Mouse (Mus musculus) embryonic facial prominence, embryonic 14.5 days (tissue): ENCODE measurements at regions not wholly inside any gene's neighbourhood (a gene's known extent, or its start where the extent isn't known, plus 50 kb on each side); places are given as distances from the start of the nearest gene placed in this dataset.
"Not testable (repeated sequence)": the region's sequence is repeated elsewhere in the genome, so short reads cannot be mapped to it uniquely, and the experiment has no call there.

ENCODE experiments used
- ATAC-seq: fragments of 200-750 bp; cut with Nextera tagmentation; 2 replicates; pipeline ENCODE4 v1.8.0; 2017; ENCODE audit warnings: low read depth, moderate number of reproducible peaks, moderate TSS enrichment
- DNase-seq: peaks from one replicate; pipeline ENCODE4 v3.0.0-alpha.2; 2015; ENCODE audit warnings: low spot score
- H3K27ac ChIP-seq: fragments of 300-500 bp; sonication (generic); replicated peaks from 2 replicates; pipeline ENCODE4 v1.5.1; 2014; ENCODE audit warnings: low read depth, mild to moderate bottlenecking, low read length, moderate library complexity
- H3K27me3 ChIP-seq: fragments of 300-500 bp; sonication (generic); replicated peaks from 2 replicates; pipeline ENCODE4 v1.6.1; 2014; ENCODE audit warnings: low read length; ENCODE audit not compliant: control insufficient read depth, insufficient read depth
- H3K36me3 ChIP-seq: fragments of 300-500 bp; sonication (generic); 2 replicates; pipeline ENCODE4 v1.6.1; 2014; ENCODE audit warnings: low read length, mixed read lengths; ENCODE audit not compliant: control insufficient read depth, insufficient read depth
- H3K4me1 ChIP-seq: fragments of 300-500 bp; sonication (generic); 2 replicates; pipeline ENCODE4 v1.6.1; 2014; ENCODE audit warnings: antibody characterized with exemption, low read length; ENCODE audit not compliant: control insufficient read depth, insufficient read depth
- H3K4me2 ChIP-seq: fragments of 300-500 bp; sonication (generic); 2 replicates; pipeline ENCODE4 v1.6.1; 2014; ENCODE audit warnings: low read depth, mild to moderate bottlenecking, low read length, moderate library complexity, mixed read lengths
- H3K4me3 ChIP-seq: fragments of 300-500 bp; sonication (generic); 2 replicates; pipeline ENCODE4 v1.5.1; 2014; ENCODE audit warnings: low read depth, mild to moderate bottlenecking, low read length
- H3K9ac ChIP-seq: fragments of 300-500 bp; sonication (generic); 2 replicates; pipeline ENCODE4 v1.6.1; 2014; ENCODE audit warnings: low read depth, mild to moderate bottlenecking, low read length, moderate library complexity, mixed read lengths
- H3K9me3 ChIP-seq: fragments of 300-500 bp; sonication (generic); 2 replicates; pipeline ENCODE4 v1.6.1; 2016; ENCODE audit warnings: low read length; ENCODE audit not compliant: control insufficient read depth
- WGBS: fragments of 180-500 bp; shearing (Covaris S2); extraction: QIAGEN DNeasy Blood & Tissue Kit; methylation state at CpG from one replicate; pipeline ENCODE4 v1.1.7; 2014; 5-methylcytosine and 5-hydroxymethylcytosine counted together

DNA sequence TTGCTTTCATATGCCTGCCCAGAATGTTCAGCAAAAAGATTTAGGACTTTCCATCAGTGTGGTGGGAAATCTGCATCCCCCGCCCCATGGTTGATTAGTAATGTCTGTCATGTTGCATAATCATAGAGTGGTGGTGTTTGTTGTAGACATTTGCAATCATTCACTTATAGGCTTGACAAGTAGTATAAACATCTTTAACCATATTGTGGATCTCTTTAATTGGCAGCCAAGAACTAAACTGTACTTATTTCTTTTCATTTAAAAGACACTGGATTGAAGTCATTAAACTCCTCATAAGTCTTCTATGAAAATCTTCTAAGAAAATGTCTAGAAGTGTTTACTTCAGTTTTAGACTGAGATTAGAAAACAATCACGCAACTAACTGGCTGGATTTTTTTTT, 646.0 kb upstream of the Ptbp2 start:
- H3K4me2 ChIP-seq = no peak overlapping the region
- 59% methylated on average over 2 of the region's 2 CpGs for WGBS
- H3K9ac ChIP-seq = no peak overlapping the region
- no peak overlapping the region for H3K4me3 ChIP-seq
- ATAC-seq (no peak), DNase-seq (peak; percentile 6)
- H3K27me3 ChIP-seq = no peaks in the 10 kb centered on the region
- H3K9me3 ChIP-seq = no peaks in the 10 kb centered on the region
- no peaks in the 10 kb centered on the region for H3K4me1 ChIP-seq
- no peak overlapping the region for H3K27ac ChIP-seq
- no peaks in the 10 kb centered on the region for H3K36me3 ChIP-seq

DNA sequence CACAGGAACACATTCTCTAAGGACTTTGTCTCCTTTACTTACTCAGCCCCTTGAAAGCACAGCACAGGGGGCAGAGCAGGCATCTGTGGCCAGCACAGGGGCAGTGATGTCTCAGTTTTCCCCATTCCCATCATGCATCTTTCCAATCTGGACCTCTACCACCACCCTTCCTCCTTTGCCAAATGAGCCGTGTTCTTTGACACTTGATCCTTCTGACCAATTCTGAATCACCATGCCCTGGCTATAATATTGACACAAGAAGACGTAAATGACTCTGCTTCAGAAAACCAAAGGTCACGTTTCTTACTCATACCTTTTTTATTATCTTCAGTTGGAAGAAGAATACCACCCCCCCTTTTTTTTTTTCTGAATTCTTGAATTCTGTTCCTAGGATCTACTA, 632.4 kb upstream of the Ptbp2 start:
- 50% methylated on average over 3 of the region's 3 CpGs for WGBS
- no peak for ATAC-seq
- no peak for DNase-seq

GRCm38 (mm10) chr3:120375688-120376289, 591.5 kb upstream of the Ptbp2 start:
- WGBS = 18% methylated on average over 6 of the region's 6 CpGs
- H3K4me3 ChIP-seq = no peak overlapping the region
- H3K4me2 ChIP-seq = no peak overlapping the region
- H3K27ac ChIP-seq = no peak overlapping the region
- ATAC-seq (no peak), DNase-seq (no peak)
- no peaks in the 10 kb centered on the region for H3K36me3 ChIP-seq
- H3K4me1 ChIP-seq = no peaks in the 10 kb centered on the region
- no peaks in the 10 kb centered on the region for H3K9me3 ChIP-seq
- H3K27me3 ChIP-seq = no peaks in the 10 kb centered on the region
- H3K9ac ChIP-seq = no peak overlapping the region

More for the DNA sequence above, 632.4 kb upstream of the Ptbp2 start:
- H3K4me3 ChIP-seq = no peak overlapping the region
- H3K27ac ChIP-seq = no peak overlapping the region
- H3K36me3 ChIP-seq = no peaks in the 10 kb centered on the region
- H3K27me3 ChIP-seq = no peaks in the 10 kb centered on the region
- no peaks in the 10 kb centered on the region for H3K4me1 ChIP-seq
- H3K4me2 ChIP-seq = no peak overlapping the region
- H3K9ac ChIP-seq = no peak overlapping the region
- no peaks in the 10 kb centered on the region for H3K9me3 ChIP-seq

- H3K4me1 ChIP-seq = no peaks in the 10 kb centered on the region
- WGBS = 78% methylated on average over 4 of the region's 4 CpGs
These were observed 558.6 kb upstream of the Ptbp2 start for GRCm38 (mm10) chr3:120342747-120343377.

GRCm38 (mm10) chr3:120341882-120342281, 557.6 kb upstream of the Ptbp2 start:
- H3K27ac ChIP-seq = no peak overlapping the region
- WGBS = 75% methylated on average over 2 of the region's 2 CpGs
- H3K4me3 ChIP-seq = no peak overlapping the region
- DNase-seq (no peak), ATAC-seq (no peak)
- no peaks in the 10 kb centered on the region for H3K4me1 ChIP-seq
- no peak overlapping the region for H3K4me2 ChIP-seq
- H3K36me3 ChIP-seq = no peaks in the 10 kb centered on the region
- no peaks in the 10 kb centered on the region for H3K9me3 ChIP-seq
- H3K27me3 ChIP-seq = no peaks in the 10 kb centered on the region
- no peak overlapping the region for H3K9ac ChIP-seq

More at GRCm38 (mm10) chr3:120342747-120343377, 558.6 kb upstream of the Ptbp2 start:
- no peaks in the 10 kb centered on the region for H3K27me3 ChIP-seq
- no peak overlapping the region for H3K4me3 ChIP-seq
- no peak overlapping the region for H3K27ac ChIP-seq
- no peaks in the 10 kb centered on the region for H3K9me3 ChIP-seq
- DNase-seq = no peak
- H3K9ac ChIP-seq = no peak overlapping the region
- no peak overlapping the region for H3K4me2 ChIP-seq
- ATAC-seq = no peak
- no peaks in the 10 kb centered on the region for H3K36me3 ChIP-seq

DNA sequence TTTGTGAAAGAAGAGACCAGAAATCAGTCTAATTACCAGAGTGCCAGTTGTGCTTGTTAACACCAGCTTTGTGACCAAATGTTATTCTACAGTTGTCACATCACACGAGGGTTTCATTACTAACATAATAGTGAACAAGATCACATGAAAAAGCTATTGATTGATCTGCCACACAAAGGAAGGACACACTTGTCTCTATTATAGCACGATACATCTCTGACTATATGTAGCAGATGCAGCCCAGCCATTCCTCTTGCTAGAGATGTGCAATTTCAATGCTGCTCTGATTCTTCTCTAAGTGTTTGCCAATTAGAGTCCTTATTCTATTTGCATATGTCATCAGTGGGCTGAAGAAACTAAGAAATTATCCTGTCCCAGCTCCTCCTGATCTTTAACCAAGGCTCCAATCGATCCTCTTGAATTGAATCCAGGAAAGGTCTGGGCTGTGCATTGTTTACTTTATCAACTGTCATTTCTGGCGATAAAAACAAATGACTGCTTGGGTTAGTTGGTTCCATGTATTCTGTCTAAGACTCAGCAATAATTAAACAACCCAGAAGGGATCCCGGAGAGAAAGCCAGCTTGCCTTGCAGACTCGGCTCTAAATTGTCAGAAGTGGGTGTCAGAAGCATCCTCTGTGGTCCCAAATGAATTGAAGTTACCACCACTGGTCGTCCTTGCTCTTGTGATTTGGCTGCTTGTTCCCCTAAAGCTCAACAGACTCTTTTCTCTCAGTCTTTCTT, 551.7 kb upstream of the Ptbp2 start:
- Histone ChIP-seq H3K9me3 (no peaks in the 10 kb centered on the region), H3K27ac (no peak overlapping the region)
- no peak for ATAC-seq

DNA sequence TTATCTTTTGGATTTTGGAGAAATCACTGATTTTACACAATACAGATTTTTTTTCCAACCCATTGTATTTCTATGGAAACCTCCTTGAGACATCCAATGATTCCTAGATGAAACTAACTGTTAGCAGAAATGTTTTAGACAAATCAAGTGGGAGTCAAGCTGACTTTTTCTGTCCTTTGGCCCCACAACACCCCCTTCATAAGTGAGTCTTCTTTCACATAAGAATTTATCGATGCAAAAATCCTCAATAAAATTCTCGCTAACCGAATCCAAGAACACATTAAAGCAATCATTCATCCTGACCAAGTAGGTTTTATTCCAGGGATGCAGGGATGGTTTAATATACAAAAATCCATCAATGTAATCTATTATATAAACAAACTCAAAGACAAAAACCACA, 522.8 kb upstream of the Ptbp2 start:
- H3K36me3 ChIP-seq, ATAC-seq, H3K9ac ChIP-seq, H3K4me3 ChIP-seq, H3K4me2 ChIP-seq, DNase-seq, H3K4me1 ChIP-seq, H3K27ac ChIP-seq, H3K9me3 ChIP-seq, H3K27me3 ChIP-seq: not testable (repeated sequence)
- WGBS = 96% methylated on average over 3 of the region's 3 CpGs

More for the DNA sequence above, 551.7 kb upstream of the Ptbp2 start:
- Histone ChIP-seq H3K4me3 (no peak overlapping the region), H3K9ac (no peak overlapping the region), H3K4me1 (no peaks in the 10 kb centered on the region), H3K36me3 (no peaks in the 10 kb centered on the region), H3K27me3 (no peaks in the 10 kb centered on the region), H3K4me2 (no peak overlapping the region)
- no peak for DNase-seq
- 74% methylated on average over 7 of the region's 7 CpGs for WGBS

DNA sequence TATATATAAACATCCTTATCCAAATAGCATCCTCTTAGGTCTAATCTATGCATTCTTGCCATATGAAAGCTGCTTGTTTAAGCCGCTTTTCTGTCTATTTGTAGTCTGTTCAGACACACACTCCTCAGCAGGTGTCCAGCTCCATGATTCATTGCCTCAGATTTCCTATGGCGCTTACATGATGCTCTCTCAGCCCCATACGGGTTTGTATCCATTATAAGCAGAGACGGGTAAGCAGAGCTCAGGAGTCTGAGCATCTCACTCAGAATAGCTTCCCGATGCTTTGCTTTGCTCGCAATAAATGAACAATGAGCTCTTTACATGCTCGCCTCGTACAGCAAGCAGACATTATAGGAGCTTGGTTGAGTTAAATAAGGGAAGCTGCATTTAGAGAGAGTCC, 521.3 kb upstream of the Ptbp2 start:
- Histone ChIP-seq H3K9me3 (no peaks in the 10 kb centered on the region), H3K27me3 (no peaks in the 10 kb centered on the region), H3K4me3 (no peak overlapping the region), H3K9ac (no peak overlapping the region), H3K36me3 (no peaks in the 10 kb centered on the region), H3K4me1 (no peaks in the 10 kb centered on the region), H3K4me2 (no peak overlapping the region), H3K27ac (no peak overlapping the region)
- DNase-seq (no peak), ATAC-seq (no peak)
- 75% methylated on average over 8 of the region's 8 CpGs for WGBS
